Mouse (Mus musculus): ENCODE data around the gene Zc2hc1c.

DNA sequence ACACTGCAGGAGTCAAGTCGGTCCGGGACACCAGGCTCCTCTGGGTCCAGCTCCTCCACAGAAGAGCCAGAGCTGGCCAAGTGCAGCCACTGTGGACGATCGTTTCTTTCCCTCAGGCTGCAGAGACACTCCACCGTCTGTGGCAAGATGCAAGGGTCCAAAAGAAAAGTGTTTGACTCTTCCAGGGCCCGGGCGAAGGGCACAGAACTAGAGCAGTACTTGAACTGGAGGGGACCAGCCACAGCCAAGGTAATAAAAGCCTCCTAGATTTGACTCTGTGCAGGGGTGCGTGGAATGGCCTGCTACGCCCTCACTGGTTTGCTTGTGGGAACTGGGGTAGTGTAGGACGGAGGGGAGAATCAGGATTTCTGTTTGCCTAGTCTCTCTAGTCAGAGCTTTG lies 2.2 kb downstream of the Zc2hc1c start:
- TF ChIP-seq CTCF (IDR thresholded peaks at IDR 0.05; ENCODE audit: insufficient read depth, low read depth, low read length) = no peak
- no peak for TF ChIP-seq POLR2A (IDR thresholded peaks at IDR 0.05; ENCODE audit: insufficient read depth, low read depth, low read length)
